Mouse (Mus musculus) cerebellum, postnatal 36 days (tissue): ENCODE measurements around the gene Sh3tc1.

ENCODE experiments used
- DNase-seq, 2 experiments: peaks; one replicate each; pipeline ENCODE4 v3.0.0; 2021 to 2022; ENCODE audit warnings: mixed read lengths in 2 of 2

Sh3tc1 gene

DNA sequence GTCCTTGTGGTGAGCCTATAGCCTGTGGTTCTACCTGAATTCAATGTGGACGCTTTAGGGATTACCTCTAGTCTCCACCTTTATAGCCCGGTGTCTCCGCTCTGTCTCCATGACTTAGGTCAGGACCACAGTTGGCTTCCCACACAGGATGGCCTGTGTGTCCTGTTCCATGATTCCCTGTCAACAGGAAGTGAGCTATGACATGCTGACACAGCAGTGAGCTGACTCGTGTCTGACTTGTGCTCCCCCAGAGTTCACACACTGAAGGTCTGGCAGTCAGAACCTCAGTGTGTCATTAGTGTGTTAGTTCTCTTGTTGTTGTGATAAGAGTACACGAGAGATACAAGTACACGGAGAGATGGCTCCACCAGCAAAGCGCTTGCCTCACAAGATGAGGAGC lies 11.2 kb upstream of the Sh3tc1 start:
- DNase-seq: no peak

DNA sequence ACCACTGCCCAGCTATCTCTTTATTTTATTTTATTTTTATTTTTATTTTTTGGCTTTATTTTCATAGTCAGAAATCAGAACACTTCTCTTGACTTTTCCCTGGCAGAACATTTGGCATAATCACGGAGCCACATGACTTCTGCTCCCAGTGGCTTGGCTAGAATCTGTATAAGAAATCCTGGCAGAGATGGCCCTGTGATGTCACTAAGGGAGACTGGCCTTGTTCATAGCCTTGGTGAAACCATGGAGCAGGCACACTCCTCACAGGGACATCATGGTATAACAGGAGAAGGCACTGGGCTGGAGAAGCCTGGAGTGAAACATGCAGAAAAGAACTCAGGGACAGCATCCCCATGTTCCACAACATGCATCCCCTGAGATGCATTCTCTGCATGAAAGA lies 10.2 kb upstream of the Sh3tc1 start:
- DNase-seq: no peak

DNA sequence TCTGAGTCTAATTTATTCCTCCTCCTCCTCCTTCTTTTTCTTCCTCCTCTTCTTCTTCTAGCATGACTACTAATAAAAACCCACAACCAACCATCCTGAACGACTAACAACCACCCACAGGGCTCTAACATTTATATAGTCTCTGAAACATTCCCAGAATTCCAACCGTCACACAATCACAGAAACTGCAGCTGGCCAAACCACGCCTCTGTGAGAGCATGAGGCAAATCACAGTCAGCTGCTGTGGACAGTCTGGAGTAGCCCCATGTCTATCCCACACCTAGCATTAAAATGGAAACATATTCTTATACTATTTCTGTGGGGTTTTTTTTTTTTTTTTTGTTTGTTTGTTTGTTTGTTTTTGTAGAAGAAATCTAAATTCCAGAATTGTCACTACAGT lies 9.6 kb upstream of the Sh3tc1 start:
- DNase-seq: no peak

DNA sequence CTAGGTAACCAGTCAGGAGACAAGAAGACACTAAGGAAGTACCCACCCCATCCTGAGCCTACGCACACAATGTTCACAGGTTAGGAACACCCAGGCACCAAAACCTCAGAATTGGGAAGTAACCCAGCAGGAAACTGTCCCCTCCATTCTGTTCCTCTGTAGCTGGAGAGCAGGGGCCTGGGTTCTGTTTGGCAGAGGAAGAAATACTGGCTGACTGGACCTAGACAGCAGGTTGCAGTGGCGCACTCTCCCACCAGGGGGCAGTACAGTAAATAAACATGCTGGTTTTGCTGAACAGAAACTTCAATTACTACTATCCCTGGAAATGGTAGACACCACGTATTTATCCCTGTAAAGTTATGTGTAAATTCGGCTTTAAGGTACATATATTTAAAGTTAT lies 7.1 kb upstream of the Sh3tc1 start:
- DNase-seq: peak; percentile 80 to 81

DNA sequence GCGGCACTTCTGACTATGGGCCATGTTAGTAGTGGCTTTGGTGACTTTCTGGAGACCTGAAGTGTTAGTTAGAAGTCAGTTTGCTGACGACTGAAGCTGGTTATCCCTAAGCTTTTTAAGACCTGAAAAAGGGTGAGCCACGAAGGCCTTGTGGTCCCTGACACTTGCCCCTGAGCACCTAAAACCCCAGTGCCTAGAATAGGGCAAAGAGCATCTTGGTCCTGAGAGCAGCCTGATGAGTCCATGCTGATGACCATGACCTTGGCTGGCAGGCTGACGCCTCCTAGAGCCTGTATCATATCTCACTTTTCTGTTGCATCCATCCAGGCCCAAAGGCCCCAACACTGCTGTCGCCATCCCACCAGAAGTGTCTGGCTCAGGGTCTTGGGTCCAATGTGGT lies 5.6 kb upstream of the Sh3tc1 start:
- DNase-seq: no peak

DNA sequence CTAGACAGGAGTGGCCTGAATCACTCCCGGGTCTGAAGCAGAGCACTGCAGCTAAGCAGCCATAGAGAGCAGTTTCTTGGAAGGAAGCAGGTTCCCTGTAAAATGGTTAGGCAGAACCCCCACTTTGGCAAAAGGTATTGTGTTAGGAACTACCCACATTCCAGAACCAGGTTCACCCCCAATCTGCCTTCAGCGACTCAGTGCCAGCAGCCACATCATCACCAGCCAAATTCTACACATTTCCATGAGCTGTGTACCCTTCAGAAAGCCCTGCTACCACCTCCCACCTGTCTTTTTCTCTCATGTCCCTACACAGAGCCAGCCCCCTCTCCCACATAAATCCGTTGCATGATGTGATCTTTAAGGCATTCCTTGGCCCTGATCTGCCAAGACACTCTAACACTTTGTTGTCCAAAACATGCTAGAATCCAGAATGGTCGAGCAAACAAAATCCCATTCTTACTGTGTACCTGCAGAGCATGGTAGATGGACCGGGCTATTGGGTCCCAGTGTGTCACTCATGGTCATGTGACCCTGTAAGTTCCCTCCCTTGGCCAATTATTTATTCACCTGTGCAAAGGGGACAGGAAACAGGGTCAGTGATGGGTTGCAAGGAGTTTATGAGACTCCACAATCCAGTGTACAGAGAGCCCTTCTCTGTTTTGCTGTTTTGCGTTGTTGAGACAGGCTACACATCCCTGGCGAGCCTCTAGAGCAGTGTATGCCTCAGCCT lies 4.4 kb upstream of the Sh3tc1 start:
- DNase-seq: no peak

DNA sequence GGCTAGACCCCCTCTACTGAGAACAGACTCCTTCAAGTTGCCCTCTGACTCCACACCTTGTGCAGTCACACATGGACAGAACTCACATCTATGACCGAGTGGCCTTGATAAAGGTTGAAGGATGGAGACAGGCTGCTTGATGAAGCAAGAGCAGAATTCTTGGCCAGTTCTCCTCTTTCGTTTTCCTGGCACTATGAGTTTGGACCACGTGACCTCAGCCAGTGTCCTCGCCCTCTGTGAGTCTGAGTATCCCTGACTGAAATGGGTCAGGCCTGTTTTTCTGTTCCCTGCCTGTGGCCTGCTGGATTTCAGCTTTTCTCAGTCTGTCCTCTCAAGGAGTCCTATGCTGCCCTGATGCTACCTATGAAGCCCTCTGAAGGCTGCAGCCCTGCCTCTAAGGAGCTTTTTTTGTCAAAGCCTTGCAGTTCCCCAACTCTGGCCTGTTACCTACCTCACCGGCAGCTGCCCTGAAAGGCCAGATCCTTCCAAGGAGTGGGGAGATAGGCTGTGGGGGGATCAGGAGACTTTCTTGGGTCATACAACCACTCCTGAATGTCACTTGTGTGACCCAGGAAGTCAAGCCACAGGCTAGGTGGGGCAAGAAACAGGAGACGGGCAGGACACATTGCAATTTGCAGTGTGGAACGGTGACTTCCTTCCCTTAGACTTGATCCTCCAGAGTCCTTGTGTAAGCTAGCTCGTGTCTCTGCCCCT lies 3.6 kb upstream of the Sh3tc1 start:
- no peak for DNase-seq

DNA sequence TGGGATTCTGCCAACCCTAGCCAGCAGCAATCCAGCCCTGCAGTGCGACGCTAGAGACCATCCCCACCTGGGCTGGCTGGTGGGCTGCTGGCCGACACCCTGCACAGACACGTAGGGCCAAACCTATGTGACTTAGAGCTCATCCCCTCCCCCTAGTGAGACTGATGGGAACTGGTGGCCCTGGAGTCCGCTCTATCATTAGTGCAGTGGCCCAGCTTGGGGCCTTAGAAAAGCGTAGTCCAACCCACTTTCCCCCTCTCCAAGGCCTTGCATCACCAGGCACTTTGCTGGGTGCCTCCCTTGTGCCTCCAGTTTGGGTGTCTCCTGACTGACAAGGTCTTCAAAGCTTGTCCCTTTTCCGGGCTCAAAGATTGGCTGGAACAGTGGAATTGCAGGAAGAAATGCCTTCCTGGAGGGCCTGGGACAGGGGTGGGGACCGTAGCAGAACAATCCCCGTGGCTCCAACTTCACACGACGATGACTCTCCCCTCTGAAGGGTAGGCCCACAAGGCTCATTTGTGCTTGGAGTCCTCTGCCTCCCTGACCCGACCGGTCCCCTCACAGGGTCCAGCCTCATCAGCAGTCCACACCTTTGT lies 1.5 kb upstream of the Sh3tc1 start:
- no peak for DNase-seq

DNA sequence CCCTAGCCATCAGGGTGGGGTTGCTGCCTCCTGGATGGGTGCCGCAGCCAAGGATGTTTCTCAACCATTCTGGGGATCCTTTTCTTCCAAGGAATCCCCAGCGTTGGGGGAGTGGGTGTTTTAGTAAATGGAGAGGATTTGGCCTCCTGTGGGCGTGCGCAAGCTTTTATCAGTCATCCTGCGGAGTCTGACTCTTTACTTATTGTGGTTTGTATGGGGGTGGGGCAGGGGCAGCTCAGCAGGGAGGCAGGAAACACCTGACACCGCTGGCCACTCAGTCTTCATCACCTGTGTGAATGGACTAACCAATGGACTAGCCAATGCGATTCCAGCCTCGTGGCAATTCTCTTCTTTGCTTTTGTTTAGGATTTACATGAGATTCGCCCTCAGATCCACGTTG lies 929 bp upstream of the Sh3tc1 start:
- no peak for DNase-seq

DNA sequence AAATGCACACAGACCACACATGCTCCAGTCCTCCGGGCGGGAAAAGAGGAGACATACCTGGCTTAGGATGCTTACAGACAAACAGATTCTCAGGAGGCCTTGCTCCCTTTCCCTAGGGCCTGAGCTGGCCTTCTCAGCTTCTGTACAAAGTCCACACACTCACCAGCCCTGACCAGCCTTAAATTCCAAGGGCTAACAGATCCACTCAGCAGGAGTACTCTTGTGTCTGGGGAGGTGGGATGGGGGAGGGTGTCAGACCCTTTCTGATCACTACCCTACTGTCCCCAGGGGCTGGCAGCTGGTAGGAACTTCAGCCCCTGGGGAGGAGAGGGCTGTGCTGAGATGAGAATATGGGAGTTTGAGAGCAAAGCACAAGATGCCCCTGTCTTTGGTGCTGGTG lies 782 bp downstream of the Sh3tc1 start:
- no peak for DNase-seq

DNA sequence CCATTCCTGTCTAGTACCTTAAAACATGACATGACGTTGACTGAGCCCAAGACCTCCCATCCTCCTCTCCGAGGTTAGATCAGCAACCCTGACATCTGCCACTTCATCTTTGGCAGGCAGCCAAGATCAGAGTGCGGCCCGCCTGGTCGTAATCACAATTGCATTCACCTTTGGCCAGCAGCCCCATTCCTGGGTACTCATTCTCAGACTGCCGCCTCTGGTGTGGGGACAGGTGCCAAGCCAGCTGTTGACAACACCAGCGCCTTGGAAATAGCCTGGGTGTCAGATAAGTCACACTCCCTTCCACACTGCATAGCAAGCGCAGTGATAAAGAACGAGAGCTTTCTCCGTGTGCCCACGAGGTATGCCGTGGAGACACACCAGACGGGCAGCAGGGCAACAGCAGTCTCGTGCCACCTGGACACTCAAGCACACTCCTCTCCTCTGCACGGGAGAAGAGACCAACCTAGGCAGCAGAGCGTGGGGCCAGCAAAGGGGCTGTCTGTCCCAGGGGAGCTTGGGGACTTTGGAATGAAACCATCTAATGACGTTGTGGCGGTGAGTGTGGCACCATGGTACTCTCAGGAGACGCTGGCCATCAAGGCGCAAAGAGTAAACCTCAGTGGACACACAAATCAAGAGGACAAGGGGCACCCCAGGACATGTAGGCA lies 2.4 kb downstream of the Sh3tc1 start:
- DNase-seq: peak in 1 of 2 experiments; percentile 34

DNA sequence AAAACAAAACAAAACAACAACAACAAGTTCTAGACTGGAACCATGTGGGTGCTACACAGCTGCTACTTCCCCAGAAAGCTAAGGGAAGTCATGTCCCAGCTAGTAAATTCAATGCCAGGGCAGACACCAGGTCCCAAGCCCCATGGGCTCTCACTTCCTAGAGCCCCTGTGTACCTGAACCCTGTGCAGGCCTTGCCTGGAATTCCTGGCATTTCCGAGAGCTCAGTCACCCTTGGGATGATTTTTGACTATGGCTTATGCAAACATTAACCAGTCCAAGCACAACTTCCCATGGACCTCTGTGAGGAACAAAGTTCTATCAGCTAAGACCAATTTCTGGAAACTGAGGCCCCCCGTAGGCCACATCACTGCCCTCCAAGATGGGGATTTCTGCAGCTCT lies 6.3 kb downstream of the Sh3tc1 start:
- no peak for DNase-seq

DNA sequence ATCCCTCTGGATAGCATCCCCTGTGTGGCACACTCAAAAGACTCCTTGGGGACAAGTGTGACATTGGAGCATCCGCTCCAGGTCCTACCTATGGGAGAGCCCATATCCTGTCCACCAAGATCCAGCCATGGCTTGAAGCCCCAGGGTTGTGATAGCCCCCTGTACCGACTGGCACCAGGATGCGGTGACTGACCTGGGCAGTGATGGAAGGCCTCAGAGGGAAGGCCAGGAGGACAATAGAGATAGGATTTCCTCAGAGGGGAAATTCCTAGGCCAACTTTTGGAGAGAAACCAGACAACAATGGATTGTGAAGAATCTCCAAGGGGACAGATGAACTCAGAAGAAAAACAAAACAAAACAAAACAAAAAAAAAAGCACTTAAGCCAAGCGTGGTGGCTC lies 8.8 kb downstream of the Sh3tc1 start:
- DNase-seq: no peak

DNA sequence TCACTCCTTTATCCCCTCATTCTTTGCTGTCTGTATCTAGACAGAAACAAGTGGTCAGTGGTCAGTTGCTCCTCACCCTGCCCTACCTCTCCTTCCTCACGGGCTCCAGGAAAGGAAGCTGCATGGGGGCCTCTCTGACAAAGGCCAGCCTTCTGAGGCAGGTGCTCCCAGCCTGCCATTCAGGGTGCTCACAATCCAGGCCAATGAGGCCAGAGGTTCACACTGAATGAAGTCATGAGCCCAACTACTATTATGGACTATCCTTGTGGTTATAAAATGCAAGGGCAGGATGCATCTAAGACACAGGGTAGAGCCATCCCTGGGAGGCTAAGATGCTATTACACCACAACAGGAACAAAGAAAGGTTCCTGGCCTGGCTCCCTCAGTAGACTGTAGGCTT lies 9.2 kb downstream of the Sh3tc1 start:
- DNase-seq: no peak

DNA sequence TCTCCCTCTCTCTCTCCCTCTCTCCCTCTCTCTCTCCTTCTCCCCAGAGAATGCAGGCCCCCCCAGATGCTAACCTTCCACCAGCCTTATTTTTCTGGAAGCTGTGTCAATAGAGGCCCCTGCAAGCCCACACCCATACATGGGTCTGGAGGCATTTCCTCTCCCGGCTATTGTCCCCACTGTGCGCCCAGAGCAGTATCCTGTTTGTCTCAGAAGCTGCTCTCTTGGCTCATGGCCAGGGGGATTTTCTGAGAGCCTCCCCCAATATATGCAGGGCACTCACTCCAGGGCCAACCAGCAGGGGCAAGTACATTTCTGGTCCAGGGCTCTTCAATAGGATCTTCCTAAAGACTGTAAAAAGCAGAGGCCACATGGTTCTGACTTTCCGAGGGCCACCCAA lies 9.9 kb downstream of the Sh3tc1 start:
- DNase-seq: no peak

DNA sequence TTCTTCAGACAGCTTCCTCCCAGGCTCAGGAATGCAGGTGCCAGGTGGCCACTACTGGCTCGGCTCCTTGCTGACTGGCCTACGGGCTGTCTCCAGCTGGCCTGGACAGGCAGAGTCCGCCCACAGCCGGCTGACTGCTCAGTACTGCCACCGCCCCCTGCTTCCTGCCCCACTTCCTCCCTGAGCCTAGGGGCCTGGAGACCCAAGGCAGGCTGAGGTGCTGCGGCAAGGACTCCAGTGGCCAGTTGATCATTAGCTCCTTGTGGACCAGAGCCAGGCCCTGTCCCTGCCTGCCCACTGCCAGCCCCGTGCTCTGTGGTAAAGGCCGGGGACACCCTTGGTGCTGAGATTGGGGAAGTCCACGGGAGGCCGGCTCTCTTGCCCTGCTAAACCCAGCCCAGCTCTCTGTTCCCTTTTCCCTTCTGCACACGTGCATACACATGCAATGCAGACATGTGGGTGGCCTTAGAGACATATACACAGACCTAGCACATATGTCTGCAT lies 10.8 kb downstream of the Sh3tc1 start:
- peak; percentile 56 to 66 for DNase-seq

DNA sequence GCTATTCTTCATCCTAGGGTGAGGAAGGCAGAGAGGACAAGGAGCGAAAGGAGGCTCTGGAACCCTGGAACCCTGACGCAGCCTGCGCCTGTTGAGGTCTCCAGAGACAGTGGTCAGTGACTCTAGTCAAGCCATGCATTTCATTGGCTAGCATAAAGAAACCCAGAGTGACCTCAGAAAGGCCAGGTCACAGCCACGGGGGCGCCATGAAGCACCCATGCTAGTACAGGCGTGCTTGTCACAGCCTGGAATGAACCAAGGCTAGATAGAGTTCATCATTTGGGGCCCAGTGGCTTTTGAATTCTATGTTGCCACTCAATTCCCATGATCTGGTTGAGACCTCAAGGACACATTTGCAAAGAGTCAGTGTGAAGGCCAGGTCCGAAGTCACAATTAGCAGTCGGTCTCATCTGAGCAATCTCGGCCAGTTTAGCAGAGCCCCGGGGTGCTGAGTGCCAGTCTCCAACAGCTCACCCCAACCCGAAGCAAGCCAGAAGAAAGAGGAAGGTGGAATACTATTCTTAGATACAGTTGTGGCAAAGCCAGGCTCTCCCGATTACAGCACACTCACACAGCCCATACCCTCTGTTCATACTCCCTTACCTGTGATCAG lies 11.3 kb downstream of the Sh3tc1 start:
- no peak for DNase-seq

DNA sequence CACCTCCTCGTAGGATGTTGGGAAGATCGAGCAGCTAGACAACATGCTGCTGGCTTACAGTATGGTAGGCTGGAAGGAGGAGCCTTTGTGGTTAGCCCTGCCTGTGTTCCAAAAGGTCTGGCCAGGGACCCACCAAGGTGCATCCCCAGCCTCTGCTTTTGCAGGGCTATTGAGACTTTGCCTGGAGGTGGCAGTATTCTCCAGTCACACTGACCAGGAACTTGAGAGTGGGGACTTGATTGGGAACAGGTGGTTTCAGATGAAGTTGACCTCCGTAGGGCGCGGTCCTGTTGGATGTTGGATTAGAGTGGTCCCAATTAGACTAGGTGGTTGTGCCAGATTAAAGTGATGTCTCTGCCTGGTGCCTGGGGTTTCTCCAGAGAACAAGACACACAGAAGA lies 12.3 kb downstream of the Sh3tc1 start:
- DNase-seq: no peak

DNA sequence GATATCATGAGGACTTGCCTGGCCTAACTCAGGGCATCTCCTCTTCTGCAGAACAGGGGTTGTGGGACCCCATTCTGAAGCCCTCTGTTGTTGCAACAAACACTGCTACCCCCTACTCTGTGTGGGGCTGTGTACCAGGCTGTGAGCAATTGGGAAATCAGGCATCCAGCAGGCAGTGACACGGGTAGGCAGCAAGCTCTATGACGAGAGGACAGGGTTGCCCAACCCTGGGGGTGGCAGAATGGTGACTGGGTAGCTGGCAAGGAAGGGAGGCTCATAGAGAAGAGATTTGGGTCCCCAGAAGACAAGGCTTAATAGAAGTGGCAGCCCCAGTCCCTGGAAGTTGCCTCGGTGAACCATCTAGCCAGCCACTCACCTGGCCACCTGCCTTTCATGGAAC lies 13.9 kb downstream of the Sh3tc1 start:
- no peak for DNase-seq

DNA sequence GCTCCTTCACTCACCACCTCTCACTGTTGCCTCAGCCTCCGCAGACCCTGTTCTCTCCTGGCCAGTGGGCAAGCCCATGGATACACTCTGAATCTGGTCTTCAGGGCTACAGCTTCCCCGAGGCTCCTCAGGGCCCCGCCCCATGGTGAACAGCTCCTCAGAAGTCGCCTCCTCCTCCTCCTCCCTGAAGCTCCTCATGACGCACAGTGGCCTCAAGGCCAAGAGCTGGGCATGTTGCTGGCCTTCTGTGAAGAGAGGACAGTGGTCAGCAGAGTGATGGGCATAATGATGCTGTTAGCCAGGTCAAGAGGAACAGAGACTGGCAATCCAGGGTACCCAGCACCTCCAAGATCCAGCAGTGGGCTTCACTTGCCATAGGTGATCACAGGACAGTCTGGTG lies 15.9 kb downstream of the Sh3tc1 start:
- DNase-seq: no peak

DNA sequence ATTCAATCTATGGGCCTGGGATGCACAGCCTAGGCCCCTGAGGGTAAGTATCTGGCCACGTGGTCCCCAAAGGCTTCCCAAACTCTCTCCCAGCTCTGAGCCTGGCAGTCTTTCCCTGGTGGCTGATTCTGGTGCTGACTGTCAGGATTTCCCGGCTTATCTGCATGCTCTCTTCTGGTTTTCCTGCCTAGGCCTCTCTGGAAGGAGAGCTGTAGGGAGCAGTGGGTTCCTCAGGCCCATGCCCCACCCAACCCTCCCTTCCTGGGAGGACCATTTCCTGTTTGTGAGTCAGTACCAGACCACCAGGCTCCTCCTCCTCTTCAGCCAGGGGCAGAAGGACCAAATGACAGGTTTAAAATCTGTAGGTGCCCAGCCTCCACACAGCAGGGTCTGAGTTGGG lies 17.1 kb downstream of the Sh3tc1 start:
- DNase-seq: no peak

DNA sequence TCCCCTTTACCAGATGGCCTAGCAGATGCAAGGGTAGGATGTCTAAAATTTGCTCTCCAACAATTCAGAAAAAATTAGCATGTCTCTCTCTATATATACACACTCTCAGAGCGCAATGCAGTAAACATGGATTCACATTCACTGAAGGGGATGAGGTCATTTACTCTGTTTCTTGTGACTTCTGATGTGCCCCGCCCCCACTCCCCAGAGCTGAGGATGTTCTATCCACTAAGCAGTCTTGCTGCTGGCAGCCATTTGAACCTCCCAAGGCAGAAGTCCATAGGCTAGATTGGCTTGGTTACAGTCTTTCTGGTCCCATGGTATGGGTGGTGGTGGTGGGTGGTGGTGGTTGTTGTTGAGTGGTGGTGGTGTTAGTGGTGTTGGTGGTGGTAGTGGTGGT lies 17.9 kb downstream of the Sh3tc1 start:
- no peak for DNase-seq

DNA sequence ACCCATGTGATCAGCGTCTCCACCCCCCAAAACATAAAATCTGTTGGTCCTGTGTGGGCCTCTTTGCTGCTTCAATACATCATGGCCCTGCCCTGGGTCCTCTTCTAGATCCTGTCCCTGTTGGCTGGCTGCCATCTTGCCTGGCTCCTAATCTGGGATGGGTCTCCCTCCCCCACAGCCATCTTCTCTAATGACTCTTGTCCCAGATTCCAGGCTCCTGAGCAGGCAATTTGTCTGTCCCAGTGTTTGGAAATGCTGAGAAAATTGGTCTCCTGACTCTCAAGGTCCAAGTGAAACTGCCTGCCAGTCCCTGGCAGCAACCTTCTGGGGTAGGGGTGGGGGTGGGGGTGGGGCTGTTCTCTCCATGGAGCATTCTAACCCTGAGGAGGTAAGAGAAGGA lies 19.9 kb downstream of the Sh3tc1 start:
- DNase-seq: no peak
